Mouse (Mus musculus): ENCODE results near the gene Arhgap17.

The Arhgap17 gene

DNA sequence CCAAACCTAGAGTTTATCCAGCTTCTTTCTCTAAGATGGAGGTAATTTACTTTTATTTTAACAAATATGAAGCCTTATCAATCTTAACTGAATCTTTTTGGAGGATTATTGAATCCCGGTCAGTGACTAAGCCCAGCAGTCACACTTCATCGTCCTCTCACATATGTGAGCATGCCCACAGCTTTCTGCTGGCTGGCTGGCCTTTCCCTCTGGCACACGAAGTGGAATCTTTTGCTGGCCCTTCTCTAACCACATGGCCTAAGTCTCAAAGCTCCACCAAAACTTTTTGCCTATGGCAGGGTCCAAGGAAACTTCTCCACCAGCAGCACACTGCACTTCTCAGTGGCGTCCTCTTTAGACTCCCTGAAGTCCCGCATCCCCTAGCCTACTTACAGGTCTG is 27.8 kb downstream of the Arhgap17 start:
- DNase-seq (ENCODE audit: low spot score in 2 of 2): no peak

DNA sequence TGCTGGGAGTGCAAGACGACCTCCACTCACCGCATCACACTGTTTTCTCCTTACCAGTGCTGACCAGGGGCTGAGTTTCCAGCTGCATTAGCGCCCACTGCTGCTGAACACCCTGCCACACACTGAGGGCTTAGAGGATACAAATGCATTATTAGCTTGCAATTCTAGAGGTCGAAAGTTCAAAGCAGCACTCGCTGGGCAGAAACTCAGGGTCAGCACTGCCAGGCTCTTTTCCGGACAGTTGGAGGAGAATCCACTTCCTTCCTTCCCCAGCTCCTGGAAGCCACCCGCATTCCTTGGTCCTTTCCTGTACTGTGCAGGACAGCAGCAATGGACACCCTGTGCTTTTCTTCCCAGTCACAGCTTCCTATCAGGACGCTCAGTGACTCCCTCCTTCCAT is 31.4 kb downstream of the Arhgap17 start:
- DNase-seq (ENCODE audit: low spot score in 2 of 2): no peak

DNA sequence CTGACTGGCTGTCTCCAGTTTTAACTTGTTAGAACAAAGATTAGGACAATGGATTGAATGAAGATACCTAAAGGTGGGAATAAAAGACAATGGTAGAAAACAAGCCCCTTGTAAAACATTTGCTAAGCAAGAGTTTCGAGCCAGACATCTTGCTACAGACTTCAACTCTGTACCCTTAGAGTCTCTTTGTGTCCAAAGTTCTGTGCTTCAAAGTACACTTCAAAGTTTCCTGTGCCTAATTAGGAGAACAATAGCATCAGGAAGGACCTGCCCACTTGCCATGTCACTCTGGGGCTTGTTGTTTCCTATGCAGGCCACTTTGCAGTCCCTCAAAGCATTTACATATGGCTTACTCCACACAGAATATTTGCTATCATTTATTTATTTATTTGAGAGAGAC is 33.4 kb downstream of the Arhgap17 start:
- no peak for DNase-seq (ENCODE audit: low spot score in 2 of 2)

DNA sequence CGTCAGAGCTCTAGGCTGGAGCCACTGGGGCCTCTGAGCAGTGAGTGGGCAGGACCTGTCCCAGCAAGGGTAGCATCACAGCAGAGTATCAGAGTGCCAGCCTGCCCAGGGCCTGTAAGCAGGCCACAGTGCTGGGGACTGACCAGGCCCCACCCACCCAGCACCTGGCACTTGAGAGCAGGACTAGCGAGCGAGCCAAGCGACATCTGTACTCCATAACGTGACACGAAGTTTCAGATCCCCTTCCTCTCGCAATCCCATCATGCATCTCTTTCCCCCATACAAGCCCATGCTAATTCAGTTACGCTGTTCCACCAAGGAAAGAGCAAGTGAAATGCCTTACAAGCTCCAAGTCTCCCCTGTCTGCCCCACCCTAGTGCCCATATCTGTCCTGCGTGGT is 39.2 kb downstream of the Arhgap17 start:
- DNase-seq (ENCODE audit: low spot score in 2 of 2): no peak

DNA sequence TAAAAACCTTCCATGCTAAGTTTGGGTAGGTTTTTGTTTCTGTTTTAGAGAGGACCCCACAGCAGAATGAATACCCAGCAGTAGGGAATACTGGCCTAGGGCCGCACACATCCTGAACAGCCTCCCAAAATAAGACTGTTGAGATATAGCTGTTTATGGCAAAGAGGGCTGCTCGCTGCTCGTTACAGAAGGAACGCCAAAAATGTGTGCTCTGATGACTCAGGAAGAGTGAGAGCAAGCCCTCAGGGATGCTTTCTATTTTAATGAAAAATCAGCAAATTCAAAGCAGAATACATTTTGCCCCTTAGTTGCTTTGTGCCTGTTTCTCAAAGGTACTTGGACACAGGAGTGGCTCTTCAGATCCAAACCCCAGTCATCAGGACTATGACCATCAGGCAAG is 41.8 kb downstream of the Arhgap17 start:
- DNase-seq (ENCODE audit: low spot score in 2 of 2): no peak

DNA sequence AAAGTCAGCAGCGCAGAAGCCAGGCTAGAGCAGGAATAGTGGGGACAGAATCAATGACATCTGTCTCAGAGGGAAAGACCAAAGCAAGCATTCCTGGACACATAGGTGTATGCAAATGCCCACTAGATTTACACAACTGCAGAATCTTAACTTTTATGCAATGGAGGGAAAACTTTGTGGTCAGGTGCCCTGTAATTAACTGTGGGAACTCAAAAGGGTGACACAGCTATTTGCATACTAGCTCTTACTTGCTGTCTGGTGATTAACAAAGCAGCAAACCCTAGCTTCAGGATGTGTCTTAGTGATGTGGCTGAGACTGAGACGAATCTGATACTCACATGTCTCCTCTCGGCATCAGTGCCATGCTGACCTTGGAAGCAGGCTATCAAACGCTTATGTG is 42.8 kb downstream of the Arhgap17 start:
- no peak for DNase-seq (ENCODE audit: low spot score in 2 of 2)

DNA sequence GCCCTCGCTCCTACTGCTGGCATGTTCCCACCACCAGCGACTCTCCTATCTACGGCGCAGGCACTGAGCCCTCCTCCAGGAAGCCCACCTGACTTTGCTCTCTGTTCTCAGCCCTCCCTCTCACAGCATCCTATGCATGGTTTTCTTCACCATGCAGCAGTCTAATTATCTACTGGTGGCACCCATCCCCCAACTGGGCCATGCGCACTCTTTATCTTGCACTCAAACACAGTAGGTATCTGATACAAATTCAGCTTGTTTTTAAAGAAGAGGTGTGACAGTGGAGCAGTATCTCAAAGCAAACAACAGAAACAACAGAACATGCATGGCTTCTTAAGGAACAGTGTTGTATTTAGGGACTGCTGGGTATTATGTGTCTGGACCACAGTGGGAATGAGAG is 43.7 kb downstream of the Arhgap17 start:
- DNase-seq (ENCODE audit: low spot score in 2 of 2): no peak

DNA sequence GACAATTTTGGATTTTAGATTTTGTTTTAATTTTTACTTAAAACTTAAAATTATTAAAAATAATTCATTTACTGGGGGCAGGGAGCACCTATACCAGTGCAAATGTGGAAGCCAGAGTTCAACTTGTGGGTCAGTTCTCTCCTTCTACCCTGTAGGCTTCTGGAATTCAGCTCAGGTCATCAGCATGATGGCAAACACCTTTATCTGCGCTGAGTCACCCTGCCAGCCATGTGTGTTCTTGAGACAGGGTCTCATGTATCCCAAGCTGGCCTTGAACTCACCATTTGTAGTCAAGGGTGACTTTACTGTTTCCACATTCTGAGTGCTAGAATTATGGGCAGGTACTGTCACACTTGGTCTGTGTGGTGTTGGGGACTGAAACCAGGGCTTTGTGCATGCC is 45.6 kb downstream of the Arhgap17 start:
- DNase-seq (ENCODE audit: low spot score in 2 of 2): no peak

DNA sequence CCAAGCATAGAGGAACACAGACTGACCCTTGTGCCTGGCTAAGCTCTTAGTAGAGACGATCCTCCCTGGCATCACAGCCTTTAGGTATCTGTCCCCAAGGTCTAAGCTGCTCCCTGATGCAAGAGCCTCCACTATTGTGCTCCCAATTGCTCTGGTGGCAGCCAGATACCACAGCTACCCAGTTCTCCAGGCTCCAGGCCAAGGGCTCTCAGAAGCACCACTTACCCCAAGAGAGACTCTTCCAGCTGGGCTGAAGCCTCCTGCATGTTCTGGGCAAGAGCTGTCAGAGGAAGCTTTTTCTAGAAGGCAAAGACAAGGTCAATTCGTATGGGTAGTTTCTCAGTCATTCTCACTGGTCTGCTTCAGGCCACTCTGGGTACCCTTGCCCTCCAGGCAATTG is 46.3 kb downstream of the Arhgap17 start:
- no peak for DNase-seq (ENCODE audit: low spot score in 2 of 2)

DNA sequence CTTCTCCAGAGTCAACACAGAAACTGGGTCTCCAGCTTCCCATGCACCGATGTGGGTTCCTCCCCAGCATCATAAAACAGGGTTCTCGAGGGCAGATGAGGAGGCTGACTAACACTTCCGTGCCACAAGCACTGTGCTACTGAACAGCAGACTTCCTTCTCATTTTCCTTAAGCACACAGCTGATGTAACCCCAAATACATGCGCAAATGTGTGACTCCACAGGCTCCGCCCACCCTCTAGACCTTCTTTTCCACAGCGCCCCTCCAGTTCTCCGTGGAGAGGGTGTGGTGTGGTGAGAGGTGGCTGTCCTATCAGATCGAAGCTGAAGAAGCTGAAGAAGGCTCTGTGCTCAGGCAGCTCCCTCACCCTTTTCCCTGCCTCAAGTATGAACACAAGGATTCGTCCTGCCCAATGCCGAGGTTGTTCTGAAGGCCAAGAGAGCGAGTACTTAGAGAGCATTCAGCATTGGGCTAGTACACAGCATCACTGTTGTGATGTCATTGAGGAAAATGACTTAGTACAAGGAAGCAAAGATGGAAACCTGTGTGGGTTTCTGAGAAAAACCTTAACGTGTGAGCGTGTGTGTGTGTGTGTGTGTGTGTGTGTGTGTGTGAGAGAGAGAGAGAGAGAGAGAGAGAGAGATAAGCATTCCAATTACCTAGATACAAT is 47.1 kb downstream of the Arhgap17 start:
- DNase-seq (ENCODE audit: low spot score in 2 of 2): no peak

DNA sequence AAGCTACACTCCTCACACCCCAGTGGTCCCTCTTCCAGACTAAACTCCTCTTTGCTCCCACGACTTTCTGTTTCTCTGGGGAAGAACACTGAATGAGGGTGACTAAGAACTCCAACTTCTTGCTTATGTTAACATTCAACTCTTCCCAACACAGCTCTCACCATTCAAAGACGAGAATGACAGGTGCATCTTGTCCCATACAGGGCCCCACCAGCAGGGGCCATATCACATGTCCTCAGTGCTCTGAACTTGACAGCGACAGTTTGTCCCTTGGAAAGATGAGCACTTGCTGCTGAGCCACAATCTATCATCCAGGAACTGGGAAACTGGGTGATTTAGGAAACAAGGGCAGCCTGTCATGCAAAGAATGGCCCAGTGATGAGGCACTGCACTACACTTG is 57.0 kb downstream of the Arhgap17 start:
- DNase-seq (ENCODE audit: low spot score in 2 of 2): no peak

DNA sequence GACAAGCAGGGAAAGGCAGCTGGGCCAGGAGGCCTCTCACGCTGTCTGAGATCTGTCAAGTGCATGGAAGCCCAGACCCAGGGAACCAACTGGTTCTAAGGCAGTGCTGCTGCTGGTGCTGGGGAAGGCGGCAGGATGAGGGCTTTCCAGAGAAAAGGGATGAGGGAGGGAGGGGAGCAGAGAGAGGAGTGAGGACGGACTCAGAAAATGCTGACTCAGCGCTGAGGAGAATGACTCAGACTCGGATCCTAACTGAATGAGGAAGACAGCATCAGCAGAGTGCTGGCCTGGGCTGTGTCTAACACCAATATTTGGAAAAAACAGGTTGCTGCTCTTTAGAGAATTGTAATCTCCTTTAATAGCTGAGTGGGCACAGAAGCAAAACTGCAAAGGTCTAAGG is 57.9 kb downstream of the Arhgap17 start:
- no peak for DNase-seq (ENCODE audit: low spot score in 2 of 2)

DNA sequence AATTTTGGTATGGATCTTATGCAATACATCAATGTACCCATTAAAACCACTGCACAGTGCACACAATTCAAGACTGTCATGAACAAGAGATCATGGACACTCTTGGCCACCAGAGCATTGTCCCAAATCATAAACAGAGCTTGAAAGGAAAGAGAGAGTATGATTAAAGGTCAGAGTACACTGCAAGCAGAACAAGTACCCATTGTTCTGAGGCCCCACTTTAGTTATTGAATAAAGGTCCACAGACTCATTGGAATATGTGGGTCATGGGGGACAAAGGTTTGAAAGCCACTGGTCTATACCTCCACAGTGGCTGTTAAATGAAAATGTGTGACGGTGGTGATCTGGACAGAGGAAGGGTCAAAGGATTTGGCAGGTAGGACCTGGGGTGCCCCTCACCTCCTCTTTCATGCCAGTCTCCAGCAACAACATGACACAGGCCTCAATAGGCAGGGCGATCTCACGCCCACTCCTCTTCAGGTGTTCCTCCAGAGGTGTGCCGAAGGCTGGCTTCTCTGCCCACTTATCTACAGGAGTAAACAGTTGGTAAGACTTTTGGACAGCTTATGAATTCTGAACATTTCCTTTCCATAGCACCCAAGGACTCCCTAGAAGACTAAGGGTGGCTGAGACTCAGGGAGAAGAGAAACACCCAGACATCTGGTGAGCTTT is 61.7 kb downstream of the Arhgap17 start:
- no peak for DNase-seq (ENCODE audit: low spot score in 2 of 2)

DNA sequence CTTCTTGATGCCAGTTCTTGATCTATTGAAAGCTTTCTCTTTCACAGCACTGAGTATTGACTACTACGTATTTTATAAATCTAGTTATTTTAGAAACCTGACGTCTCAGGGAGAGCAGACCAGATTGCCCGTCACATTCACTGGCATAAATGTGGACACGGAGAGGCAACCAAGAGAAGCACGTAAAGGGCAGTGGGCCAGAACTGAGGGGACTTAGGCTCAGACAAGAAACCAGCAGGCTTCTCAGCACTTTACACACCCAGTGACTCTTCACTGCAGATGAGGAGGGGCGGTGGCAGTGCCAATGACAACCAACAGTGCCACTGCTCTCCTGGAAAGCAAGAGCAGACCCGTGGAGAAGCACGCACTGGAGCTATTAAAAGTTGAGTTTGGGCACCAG is 62.5 kb downstream of the Arhgap17 start:
- no peak for DNase-seq (ENCODE audit: low spot score in 2 of 2)

DNA sequence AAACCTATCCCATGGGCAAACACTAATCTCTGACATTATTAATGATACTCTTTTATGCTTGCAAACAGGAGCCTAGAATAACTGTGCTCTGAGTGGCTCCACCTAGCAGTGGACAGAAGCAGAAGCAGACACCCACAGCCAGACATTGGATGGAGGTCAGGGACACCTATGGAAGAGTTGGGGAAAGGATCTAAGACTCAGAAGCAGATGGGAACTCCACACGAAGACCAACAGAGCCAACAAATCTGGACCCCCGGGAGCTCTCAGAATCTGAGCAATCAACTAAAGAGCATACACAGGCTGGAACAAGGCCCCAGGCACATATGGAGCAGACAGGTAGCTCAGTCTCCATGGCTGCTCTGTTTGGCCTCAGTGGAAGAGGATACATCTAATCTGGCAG is 64.3 kb downstream of the Arhgap17 start:
- DNase-seq (ENCODE audit: low spot score in 2 of 2): no peak

DNA sequence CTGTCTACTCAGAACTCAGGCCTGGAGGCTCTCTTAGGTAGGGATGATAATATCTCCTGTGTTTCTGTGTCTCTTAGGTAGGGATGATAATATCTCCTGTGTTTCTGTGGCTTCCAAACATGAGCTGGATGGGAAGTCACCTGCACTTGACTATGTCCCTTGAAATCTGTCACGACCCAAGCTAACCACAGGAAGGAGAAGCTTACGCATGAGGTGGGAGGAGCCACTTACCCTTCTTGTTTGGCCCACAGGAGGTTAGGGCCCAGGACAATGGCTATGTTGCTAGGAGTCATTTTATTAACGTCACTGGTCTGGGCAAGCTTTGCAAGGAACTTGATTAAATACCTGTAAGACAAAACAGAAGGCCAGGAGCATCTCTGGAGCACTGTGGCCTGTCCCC is 69.5 kb downstream of the Arhgap17 start:
- DNase-seq (ENCODE audit: low spot score in 2 of 2): no peak

DNA sequence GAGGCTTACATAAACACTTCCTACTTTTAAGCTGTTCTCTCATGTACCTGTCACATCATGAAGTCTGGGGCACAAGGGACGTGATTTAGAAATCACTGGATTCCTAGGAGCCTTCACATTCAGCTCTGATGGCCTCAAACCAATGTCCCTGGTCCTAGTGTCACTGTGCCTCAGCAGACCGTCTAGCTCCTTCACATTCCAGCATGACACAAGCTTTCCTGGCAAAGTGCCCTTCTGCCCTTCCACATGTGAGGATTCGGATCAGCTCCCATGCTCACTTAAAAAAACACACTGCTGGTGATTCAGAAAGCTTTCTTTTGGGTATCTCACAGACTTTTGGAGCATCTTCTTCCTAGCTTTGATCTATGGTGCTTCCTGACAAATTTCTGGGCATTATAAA is 71.5 kb downstream of the Arhgap17 start:
- no peak for DNase-seq (ENCODE audit: low spot score in 2 of 2)

DNA sequence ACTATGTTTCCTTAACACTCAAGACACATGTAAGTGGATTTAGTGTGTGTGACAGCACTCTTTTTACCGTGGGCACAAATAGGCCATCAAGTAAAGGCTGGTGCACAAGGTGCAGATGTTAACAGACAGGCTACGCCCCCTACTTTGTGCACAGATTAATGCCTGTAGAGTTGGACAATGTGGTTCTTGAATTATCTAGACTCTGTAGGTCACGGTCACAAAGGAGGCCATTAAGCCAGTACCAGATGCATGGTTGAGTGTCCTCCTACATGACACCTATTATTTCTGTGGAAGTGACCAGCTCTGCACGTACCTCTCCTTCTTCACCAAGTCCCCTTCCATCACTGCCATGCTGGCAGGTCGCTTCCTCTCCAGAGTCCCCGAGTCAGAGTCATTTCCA is 73.6 kb downstream of the Arhgap17 start:
- no peak for DNase-seq (ENCODE audit: low spot score in 2 of 2)

DNA sequence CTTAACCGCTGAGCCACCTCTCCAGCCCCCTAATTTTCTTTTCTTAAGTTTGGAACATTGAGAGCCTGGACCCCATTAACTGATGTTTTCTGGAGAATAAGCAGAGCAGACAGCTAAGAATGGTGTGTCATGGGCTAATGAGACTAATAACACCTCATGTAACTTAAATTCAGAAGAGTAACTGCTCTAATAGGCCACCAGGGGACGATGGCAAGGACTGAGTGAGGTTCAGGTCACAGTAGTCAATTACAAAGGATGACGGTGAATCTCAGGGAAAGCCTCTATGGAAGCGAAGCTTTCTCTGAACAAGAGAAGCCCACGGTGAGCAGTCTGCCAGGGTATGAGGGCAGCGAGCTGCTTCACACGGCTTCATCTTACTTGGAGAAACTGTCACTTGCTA is 74.3 kb downstream of the Arhgap17 start:
- no peak for DNase-seq (ENCODE audit: low spot score in 2 of 2)

DNA sequence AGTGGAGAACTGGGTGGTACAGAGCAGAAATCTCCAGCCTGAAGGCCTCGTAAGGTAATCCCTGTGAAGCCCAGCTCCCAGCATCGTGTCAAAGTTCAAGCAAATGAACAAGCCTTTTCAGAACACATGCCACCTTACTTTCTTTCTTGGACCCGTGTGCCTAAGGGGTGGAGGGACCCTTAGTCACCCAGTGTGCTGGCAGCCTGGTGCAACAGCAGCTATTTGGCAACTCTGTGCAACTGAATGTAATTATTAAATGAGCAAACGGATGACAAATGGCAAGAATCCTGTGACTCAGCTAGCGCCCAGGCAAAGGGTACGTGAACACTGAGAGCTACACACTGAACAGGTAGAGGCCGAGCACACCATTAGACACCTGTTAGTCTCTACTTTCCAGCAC is 75.8 kb downstream of the Arhgap17 start:
- no peak for DNase-seq (ENCODE audit: low spot score in 2 of 2)

DNA sequence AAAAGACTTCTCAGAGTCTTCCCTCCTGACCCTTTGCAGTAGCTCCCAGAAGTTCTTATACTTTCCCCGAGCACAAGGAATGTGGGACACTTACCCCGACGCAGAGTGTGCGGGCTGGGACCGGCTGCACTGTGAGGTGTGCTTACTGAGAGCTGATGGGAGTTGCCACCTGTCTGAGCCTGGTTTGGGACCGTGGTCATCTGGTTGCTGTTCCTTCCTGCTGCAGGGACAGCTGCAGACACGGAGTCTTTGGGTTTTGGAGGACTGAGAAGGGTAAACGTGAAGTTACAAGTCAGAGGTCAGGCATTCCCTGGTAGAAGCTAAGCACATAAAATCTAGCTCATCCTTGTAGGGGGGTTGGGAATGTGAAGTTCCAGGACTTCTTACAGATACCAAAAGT is 77.8 kb downstream of the Arhgap17 start:
- no peak for DNase-seq (ENCODE audit: low spot score in 2 of 2)

DNA sequence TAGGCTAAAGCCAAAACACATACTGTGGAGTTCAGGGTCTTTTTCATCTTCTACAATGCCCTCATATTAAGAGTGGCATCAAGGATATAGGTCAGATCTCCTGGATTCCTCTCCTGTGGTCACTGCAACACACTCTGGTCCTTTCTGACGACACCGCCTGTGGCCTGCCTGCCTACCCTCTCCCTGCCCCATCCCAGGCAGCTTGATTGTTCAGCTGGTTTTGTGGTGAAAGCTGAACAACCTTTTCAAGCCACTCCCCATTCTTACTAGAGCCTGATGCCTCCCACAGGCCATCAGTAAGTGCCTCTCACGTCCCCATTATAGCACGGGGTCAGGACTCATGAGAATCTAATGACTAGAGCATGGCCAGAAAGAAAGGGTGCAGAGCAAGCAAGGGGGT is 80.5 kb downstream of the Arhgap17 start:
- no peak for DNase-seq (ENCODE audit: low spot score in 2 of 2)

DNA sequence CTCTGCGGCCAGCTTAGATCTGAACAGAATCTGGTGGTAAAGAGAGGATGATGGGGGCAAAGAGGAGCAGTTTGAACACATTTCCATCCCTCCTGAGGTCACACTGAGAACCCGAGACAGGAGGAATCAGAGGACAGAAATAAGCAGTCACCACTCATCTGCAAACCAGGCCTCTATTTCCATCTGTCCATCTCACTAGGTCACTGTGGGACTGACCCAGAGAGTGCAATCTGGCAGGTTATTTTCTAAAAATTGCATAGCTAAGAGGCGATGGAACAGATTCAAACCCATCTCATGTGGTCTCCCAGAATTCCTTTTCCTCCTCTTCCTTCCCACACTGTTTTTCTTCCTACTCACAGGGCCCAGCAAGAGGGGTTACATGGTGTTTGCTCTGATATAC is 81.8 kb downstream of the Arhgap17 start:
- DNase-seq (ENCODE audit: low spot score in 2 of 2): no peak

DNA sequence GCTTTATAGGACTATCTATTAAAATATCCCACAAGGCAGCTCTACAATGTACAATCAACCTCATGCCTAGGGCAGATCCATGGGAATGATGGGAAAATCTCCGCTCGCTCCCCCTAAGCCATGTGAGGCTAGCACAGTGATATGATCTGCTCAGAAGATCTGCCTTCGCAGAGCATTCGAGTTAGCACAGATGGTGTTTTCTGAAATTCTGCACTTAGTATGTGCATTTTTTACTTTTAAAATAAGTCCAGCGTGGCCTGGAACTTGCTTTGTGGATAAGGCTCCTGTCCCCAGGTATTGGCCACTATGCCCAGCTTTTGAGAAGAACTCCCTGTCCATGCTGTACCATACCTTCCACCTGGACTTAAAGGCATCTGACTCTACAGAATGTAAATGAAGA is 83.8 kb downstream of the Arhgap17 start:
- no peak for DNase-seq (ENCODE audit: low spot score in 2 of 2)
